Mouse (Mus musculus): Measurements from ENCODE around the gene Adam15. TPM values are rescaled to one million over a fixed set of nuclear protein-coding genes. Genes with fewer than 3 reads are reported as not detected.

Adam15 gene
- total and polyA plus RNA-seq, 3 experiments: 15.3 to 43.2 TPM; not detected in 1

- TF ChIP-seq NELFE (IDR thresholded peaks at IDR 0.05; ENCODE audit: low read depth, low read length) (no peak), UBTF (IDR thresholded peaks at IDR 0.05; ENCODE audit: borderline replicate concordance, insufficient read depth, low read depth, low read length) (no peak)
Observed at GRCm38 (mm10) chr3:89315195-89315929, 34.4 kb downstream of the Adam15 start (continued).

- H3K9ac ChIP-seq (ENCODE audit: control insufficient read depth, low read depth, low read length, poor library complexity, severe bottlenecking): no peak overlapping the region
- H3K4me1 ChIP-seq (ENCODE audit: control insufficient read depth in 1 of 2, insufficient read depth in 2 of 2, low read length in 2 of 2): no peaks in the 10 kb centered on the region; a peak in 1 of 4 replicates
- H3K27me3 ChIP-seq (ENCODE audit: control insufficient read depth in 1 of 2, insufficient read depth in 2 of 2, low read length in 2 of 2): peaks cover 12 to 39% of the 10 kb centered on the region in 2 experiments
- no peak overlapping the region for H3K4me3 ChIP-seq (ENCODE audit: control insufficient read depth in 1 of 2, insufficient read depth in 1 of 2, low read depth in 2 of 2, low read length in 2 of 2)
- no peak overlapping the region for H3K27ac ChIP-seq (ENCODE audit: control insufficient read depth, low read depth, low read length)
- H3K79me2 ChIP-seq (ENCODE audit: control insufficient read depth, insufficient read depth, low read length, poor library complexity): no peaks in the 10 kb centered on the region
- TF ChIP-seq POLR2A (IDR thresholded peaks at IDR 0.05; ENCODE audit: control insufficient read depth in 1 of 2, insufficient read depth in 1 of 2, low read depth in 1 of 2, low read length in 2 of 2, poor library complexity in 1 of 2) (no peak), EP300 (IDR thresholded peaks at IDR 0.05; ENCODE audit: low read depth in 1 of 2, low read length in 2 of 2) (no peak), ZNF384 (IDR thresholded peaks at IDR 0.05; ENCODE audit: low read depth, low read length) (no peak), POLR2AphosphoS2 (IDR thresholded peaks at IDR 0.05; ENCODE audit: low read length) (no peak), USF2 (IDR thresholded peaks at IDR 0.05; ENCODE audit: borderline replicate concordance in 1 of 2, insufficient read depth in 1 of 2, low read depth in 1 of 2, low read length in 2 of 2) (no peak), MAZ (IDR thresholded peaks at IDR 0.05; ENCODE audit: low read depth, low read length) (no peak), ELF1 (IDR thresholded peaks at IDR 0.05; ENCODE audit: low read depth, low read length) (no peak), TAL1 (IDR thresholded peaks at IDR 0.05; ENCODE audit: low read length) (no peak), JUND (IDR thresholded peaks at IDR 0.05; ENCODE audit: low read depth, low read length) (no peak), TBP (IDR thresholded peaks at IDR 0.05; ENCODE audit: low read depth, low read length) (no peak), ETS1 (IDR thresholded peaks at IDR 0.05; ENCODE audit: low read depth, low read length) (no peak), KAT2A (conservative IDR thresholded peaks at IDR 0.05; ENCODE audit: low read depth, low read length) (no peak), SIN3A (IDR thresholded peaks at IDR 0.05; ENCODE audit: low read length) (no peak), HCFC1 (IDR thresholded peaks at IDR 0.05; ENCODE audit: low read depth, low read length) (no peak), RAD21 (IDR thresholded peaks at IDR 0.05; ENCODE audit: low read depth, low read length) (no peak), CTCF (IDR thresholded peaks at IDR 0.05 in 2 of 3, conservative IDR thresholded peaks at IDR 0.05 in 1 of 3; ENCODE audit: control insufficient read depth in 1 of 3, insufficient read depth in 1 of 3, low read depth in 2 of 3, low read length in 3 of 3, poor library complexity in 1 of 3, severe bottlenecking in 1 of 3) (no peak), GABPA (IDR thresholded peaks at IDR 0.05; ENCODE audit: low read depth, low read length) (no peak), MYC (IDR thresholded peaks at IDR 0.05; ENCODE audit: low read depth, low read length) (no peak), MYB (IDR thresholded peaks at IDR 0.05; ENCODE audit: low read depth, low read length) (no peak)
- no peak for DNase-seq (ENCODE audit: low read depth, low spot score)
- H3K9me3 ChIP-seq (replicated peaks; ENCODE audit: insufficient read depth, low read length): no peaks in the 10 kb centered on the region
- H3K36me3 ChIP-seq (ENCODE audit: control insufficient read depth in 1 of 2, insufficient read depth in 2 of 2, low read length in 2 of 2): no peaks in the 10 kb centered on the region
Observed at GRCm38 (mm10) chr3:89314791-89315190, 35.0 kb downstream of the Adam15 start.

All from MEL (cell line).